Mouse (Mus musculus): ENCODE measurements at regions not wholly inside any gene's neighbourhood (a gene's known extent, or its start where the extent isn't known, plus 50 kb on each side); places are given as distances from the start of the nearest gene placed in this dataset.

DNA sequence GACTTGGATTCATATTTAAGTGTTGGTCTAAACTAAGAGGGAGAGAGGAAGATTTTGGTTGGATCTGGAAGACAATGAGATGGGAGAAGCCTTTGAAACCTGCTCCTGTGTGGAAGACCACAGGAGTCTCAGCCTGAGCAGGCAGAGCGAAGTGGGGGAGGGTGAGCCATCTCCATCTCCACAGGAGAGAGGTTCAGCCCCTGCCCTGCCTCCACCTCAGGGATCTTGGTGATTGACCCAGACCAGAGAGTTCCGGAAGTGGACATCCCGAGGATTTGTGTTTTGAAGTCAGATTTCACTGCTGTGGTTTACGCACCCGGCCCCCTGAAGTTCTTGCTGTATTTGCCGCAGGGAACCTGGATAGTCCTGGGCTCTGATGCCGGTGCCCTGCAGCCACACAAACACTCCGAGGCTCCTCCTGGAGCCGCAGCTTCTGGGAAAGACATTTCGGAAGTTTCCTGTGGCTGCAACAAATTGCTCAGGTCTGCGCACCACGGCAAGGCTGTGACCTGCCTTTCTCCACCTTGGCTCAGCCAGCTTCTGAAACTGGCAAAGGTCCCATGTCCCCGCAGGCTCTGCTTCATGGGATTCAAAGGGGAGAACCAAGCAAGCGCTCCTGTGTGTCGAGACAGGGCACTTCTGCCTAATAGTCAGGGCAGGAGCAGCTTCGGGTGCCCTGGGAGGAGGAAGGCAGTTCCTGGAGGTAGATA, 186.8 kb upstream of the Bmper start:
- H3K9me3 ChIP-seq (ENCODE audit: low read length): no peaks in the 10 kb centered on the region
- H3K9ac ChIP-seq (replicated peaks; ENCODE audit: low read length): peak overlapping the region; percentile 58
- peaks cover 41% of the 10 kb centered on the region for H3K4me1 ChIP-seq (ENCODE audit: insufficient read depth, low read length)
- H3K27me3 ChIP-seq (ENCODE audit: insufficient read depth, low read length): no peaks in the 10 kb centered on the region
- WGBS: 6% methylated on average over 16 of the region's 16 CpGs
- H3K4me3 ChIP-seq (ENCODE audit: low read length): peak overlapping the region; percentile 28
- peak overlapping the region; percentile 64 for H3K27ac ChIP-seq (ENCODE audit: low read length)
- peak; percentile 63; the same call in 1 of the 2 replicates for ATAC-seq (ENCODE audit: low FRiP score, low TSS enrichment)
- H3K4me2 ChIP-seq (replicated peaks; ENCODE audit: low read depth, low read length): peak overlapping the region; percentile 54
- H3K36me3 ChIP-seq (ENCODE audit: insufficient read depth, low read length): no peaks in the 10 kb centered on the region

DNA sequence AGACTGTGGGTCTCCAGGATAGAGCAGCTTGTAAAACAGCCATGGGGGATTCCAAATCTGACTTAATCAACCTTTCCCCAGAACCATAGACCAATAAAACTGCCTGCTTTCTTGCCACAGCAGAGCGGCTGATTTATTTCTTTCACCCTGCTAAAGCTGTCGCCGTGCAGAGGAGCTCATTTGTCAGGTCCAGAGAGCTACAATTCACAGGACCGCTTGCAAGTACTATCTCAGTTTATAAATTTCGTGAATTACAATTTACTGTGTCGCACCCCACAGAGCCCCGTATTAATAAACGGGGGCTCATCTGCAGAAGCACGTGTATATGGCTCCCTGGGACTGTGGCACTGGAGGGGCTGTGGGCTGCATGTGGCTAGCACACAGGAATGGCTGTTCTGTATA, 185.4 kb upstream of the Bmper start:
- no peak overlapping the region for H3K9ac ChIP-seq (replicated peaks; ENCODE audit: low read length)
- 0 out of 2 replicates have a peak overlapping the region, but pooled peaks have one; percentile 3 for H3K4me2 ChIP-seq (replicated peaks; ENCODE audit: low read depth, low read length)
- ATAC-seq (ENCODE audit: low FRiP score, low TSS enrichment): no peak
- no peaks in the 10 kb centered on the region for H3K27me3 ChIP-seq (ENCODE audit: insufficient read depth, low read length)
- peak overlapping the region; percentile 51; the same call in 1 of the 2 replicates for H3K27ac ChIP-seq (ENCODE audit: low read length)
- H3K4me3 ChIP-seq (ENCODE audit: low read length): no peak overlapping the region
- no peaks in the 10 kb centered on the region for H3K9me3 ChIP-seq (ENCODE audit: low read length)
- H3K4me1 ChIP-seq (ENCODE audit: insufficient read depth, low read length): peaks cover 55% of the 10 kb centered on the region
- H3K36me3 ChIP-seq (ENCODE audit: insufficient read depth, low read length): no peaks in the 10 kb centered on the region
- WGBS: 18% methylated on average over 9 of the region's 9 CpGs

DNA sequence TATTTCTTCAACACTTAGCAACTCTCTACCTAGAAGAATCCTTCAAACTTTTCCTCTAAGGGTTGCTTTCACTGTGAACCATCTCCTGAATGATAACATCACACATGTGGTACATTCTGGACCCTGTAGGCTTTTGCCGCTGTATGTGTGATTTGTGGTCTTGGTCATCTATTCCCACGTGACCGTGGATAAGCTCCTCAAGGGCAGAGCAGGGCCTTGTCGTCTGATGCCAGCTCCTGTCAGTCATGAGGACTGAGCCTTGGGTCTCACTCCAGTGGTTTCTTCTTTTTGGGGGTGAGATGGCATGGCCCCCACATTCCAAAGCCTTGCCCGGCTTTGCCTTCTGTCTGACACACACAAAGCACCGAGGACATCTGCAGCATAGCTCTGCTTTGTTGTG, 183.3 kb upstream of the Bmper start:
- no peak overlapping the region for H3K9ac ChIP-seq (replicated peaks; ENCODE audit: low read length)
- H3K36me3 ChIP-seq (ENCODE audit: insufficient read depth, low read length): no peaks in the 10 kb centered on the region
- H3K4me3 ChIP-seq (ENCODE audit: low read length): no peak overlapping the region
- H3K9me3 ChIP-seq (ENCODE audit: low read length): no peaks in the 10 kb centered on the region
- no peaks in the 10 kb centered on the region for H3K27me3 ChIP-seq (ENCODE audit: insufficient read depth, low read length)
- H3K4me2 ChIP-seq (replicated peaks; ENCODE audit: low read depth, low read length): no peak overlapping the region
- peak overlapping the region; percentile 48; the same call in 1 of the 2 replicates for H3K27ac ChIP-seq (ENCODE audit: low read length)
- no peak for ATAC-seq (ENCODE audit: low FRiP score, low TSS enrichment)
- peaks cover 57% of the 10 kb centered on the region for H3K4me1 ChIP-seq (ENCODE audit: insufficient read depth, low read length)
- 59% methylated on average over 6 of the region's 6 CpGs for WGBS

DNA sequence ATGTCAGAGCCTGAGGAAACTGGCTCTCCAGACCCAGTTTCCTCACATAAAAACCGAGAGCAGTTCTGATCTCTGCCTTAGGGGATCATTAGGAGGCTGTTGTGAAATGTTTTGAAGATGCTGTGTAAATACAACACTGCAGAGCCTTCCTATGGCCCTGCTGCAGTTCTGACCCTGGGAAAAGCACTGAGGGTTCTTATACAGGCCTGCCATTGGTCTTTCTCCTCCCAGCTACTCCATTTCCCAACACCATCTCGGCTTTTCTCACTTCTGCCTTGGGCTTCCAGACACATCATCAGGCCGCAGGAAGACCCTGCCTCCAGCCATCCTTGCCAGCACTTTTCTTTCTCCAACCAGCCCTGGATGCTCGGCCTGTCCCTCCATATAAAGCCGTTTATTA, 181.9 kb upstream of the Bmper start:
- Histone ChIP-seq H3K36me3 (ENCODE audit: insufficient read depth, low read length) (no peaks in the 10 kb centered on the region), H3K4me3 (ENCODE audit: low read length) (no peak overlapping the region), H3K9ac (replicated peaks; ENCODE audit: low read length) (peak overlapping the region; percentile 19; the same call in 1 of the 2 replicates), H3K9me3 (ENCODE audit: low read length) (no peaks in the 10 kb centered on the region), H3K4me2 (replicated peaks; ENCODE audit: low read depth, low read length) (no peak overlapping the region), H3K27ac (ENCODE audit: low read length) (peak overlapping the region; percentile 83), H3K4me1 (ENCODE audit: insufficient read depth, low read length) (peaks cover 50% of the 10 kb centered on the region), H3K27me3 (ENCODE audit: insufficient read depth, low read length) (no peaks in the 10 kb centered on the region)
- ATAC-seq (ENCODE audit: low FRiP score, low TSS enrichment): peak; percentile 37
- 21% methylated on average over 5 of the region's 5 CpGs for WGBS

DNA sequence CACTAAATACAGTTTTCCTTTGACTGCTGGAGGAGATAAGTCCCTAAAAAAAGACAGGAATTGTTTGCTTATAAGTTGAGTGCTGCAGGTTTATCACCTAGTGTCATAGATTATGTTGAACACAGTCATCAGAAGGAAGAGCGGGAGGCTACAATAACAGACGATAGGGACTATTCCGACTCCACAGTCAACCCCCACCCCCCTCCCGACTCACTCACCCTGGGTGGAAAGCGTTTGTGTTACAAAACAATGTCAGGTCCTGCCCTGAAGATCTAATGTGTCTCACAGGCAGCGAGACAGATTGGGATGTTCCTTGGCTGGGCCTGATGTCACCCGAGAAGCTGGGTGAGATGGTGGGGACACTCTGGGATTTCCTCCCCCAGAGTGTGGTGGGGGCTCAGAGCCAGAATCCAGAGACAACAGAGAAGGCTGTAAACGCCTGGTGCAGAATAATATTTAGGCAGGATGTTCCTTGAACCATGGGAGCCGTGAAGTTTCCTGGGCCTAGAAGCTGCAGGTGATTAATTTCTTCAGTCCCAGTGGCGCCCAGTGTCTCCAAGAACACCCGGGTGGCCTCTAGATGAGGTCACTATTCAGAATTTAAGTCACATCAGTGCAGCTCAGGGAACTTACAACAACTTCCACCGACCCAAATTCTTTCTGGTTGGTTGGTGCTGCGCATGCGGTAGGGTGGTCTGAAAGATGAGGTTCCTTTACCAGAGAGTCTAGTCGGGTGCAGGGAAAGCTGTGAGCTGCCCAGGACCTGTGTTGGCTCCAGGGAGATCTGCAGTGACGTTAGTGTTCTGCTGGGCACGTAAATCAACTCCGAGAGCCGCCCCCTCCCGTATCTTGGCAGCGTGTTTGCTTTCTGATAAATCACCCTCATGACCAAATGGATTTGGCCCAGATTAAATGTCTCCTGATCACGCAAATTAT, 181.1 kb upstream of the Bmper start:
- H3K4me3 ChIP-seq (ENCODE audit: low read length): no peak overlapping the region
- H3K4me1 ChIP-seq (ENCODE audit: insufficient read depth, low read length): peaks cover 43% of the 10 kb centered on the region
- peak overlapping the region; percentile 13; the same call in 1 of the 2 replicates for H3K4me2 ChIP-seq (replicated peaks; ENCODE audit: low read depth, low read length)
- no peaks in the 10 kb centered on the region for H3K9me3 ChIP-seq (ENCODE audit: low read length)
- H3K36me3 ChIP-seq (ENCODE audit: insufficient read depth, low read length): no peaks in the 10 kb centered on the region
- 12% methylated on average over 22 of the region's 22 CpGs for WGBS
- ATAC-seq (ENCODE audit: low FRiP score, low TSS enrichment): peak; percentile 87
- no peaks in the 10 kb centered on the region for H3K27me3 ChIP-seq (ENCODE audit: insufficient read depth, low read length)
- no peak overlapping the region for H3K9ac ChIP-seq (replicated peaks; ENCODE audit: low read length)
- peak overlapping the region; percentile 83 for H3K27ac ChIP-seq (ENCODE audit: low read length)

DNA sequence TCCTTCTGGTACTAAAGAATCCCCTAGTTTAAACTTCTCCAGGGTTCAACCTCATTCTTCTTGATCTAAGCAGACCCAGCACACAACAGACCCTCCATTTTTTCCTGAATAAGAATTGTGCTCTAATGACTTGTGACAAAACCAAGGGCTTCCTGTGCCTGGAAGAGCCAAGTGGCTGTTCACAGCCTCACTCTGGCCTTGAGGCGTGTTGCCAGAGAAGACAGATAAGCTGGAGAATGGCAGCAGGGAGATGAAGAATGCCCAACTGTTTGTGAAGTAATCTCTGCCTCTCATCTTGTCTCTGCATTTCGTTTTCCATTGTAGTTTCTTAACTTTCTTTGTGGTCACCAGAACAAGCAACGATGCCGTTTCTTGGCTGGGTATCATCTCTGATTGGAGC, 179.9 kb upstream of the Bmper start:
- H3K4me1 ChIP-seq (ENCODE audit: insufficient read depth, low read length): peaks cover 31% of the 10 kb centered on the region
- WGBS: 88% methylated on average over 4 of the region's 4 CpGs
- H3K9ac ChIP-seq (replicated peaks; ENCODE audit: low read length): no peak overlapping the region
- no peak overlapping the region for H3K4me3 ChIP-seq (ENCODE audit: low read length)
- no peak for ATAC-seq (ENCODE audit: low FRiP score, low TSS enrichment)
- no peaks in the 10 kb centered on the region for H3K36me3 ChIP-seq (ENCODE audit: insufficient read depth, low read length)
- no peak overlapping the region for H3K4me2 ChIP-seq (replicated peaks; ENCODE audit: low read depth, low read length)
- H3K27me3 ChIP-seq (ENCODE audit: insufficient read depth, low read length): no peaks in the 10 kb centered on the region
- H3K9me3 ChIP-seq (ENCODE audit: low read length): no peaks in the 10 kb centered on the region
- H3K27ac ChIP-seq (ENCODE audit: low read length): peak overlapping the region; percentile 83

DNA sequence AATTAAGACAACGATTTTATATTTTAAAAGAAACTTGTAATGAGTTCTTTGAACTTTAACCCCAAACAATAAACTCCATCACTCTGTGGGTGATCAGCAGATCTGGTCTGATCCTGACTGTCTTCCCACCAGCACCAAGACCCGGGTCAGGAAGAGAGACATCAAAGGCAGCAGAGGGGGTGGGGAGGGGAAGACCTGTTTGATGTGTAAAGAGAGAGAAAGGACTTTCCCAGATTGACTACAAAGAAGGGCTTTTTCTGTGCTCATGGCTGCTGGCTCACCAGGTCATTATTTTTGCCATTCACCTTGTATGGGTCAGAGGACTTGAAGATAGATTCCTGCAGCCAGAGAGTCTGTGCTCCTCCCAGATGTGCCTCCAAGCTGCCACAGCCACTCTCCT, 177.4 kb upstream of the Bmper start:
- H3K9ac ChIP-seq (replicated peaks; ENCODE audit: low read length): no peak overlapping the region
- H3K27me3 ChIP-seq (ENCODE audit: insufficient read depth, low read length): no peaks in the 10 kb centered on the region
- H3K4me2 ChIP-seq (replicated peaks; ENCODE audit: low read depth, low read length): no peak overlapping the region
- no peak overlapping the region for H3K4me3 ChIP-seq (ENCODE audit: low read length)
- no peaks in the 10 kb centered on the region for H3K36me3 ChIP-seq (ENCODE audit: insufficient read depth, low read length)
- no peak overlapping the region for H3K27ac ChIP-seq (ENCODE audit: low read length)
- H3K9me3 ChIP-seq (ENCODE audit: low read length): no peaks in the 10 kb centered on the region
- 13% methylated on average over 2 of the region's 2 CpGs for WGBS
- no peak for ATAC-seq (ENCODE audit: low FRiP score, low TSS enrichment)
- H3K4me1 ChIP-seq (ENCODE audit: insufficient read depth, low read length): peaks cover 22% of the 10 kb centered on the region

DNA sequence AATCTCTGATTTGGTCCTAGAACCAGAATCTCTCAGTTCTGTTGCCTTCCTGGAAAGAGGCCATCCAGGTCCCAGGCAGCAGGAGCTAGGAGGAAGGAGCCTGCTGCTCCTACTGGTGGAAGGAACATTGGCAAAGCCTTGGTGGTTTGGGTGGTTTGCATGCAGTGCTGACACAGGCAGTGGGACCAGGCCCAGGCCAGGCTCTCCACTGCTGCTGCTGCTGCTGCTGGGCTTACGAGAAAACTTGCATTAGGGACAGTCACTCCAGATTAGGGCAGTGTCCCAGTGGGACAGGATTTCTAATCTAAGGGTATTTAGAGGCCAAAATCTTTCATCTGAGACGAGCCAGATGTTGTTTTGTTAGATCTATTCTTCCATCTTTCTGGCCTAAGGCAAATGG, 172.1 kb upstream of the Bmper start:
- H3K9ac ChIP-seq (replicated peaks; ENCODE audit: low read length): no peak overlapping the region
- WGBS: 59% methylated on average over 2 of the region's 2 CpGs

DNA sequence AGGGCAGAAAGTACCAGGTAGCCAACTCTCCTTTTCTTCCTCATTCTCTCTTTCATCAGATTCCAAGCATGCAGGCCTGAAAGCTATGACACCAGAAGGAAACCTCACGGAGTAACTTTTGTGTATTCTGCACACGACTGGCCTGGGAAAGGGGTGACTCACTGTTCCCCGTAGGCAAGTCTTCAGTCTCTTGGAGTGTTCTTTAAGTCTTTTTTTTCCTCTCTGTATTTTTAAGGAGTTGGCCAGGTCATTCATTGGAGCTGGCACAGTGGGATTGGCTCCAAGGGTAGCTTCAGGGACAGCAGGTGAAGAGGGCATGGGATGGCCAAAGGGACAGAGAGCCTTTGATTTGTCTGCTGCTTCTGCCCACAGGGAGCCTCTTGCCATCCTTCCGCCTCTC, 163.3 kb upstream of the Bmper start:
- Histone ChIP-seq H3K9me3 (ENCODE audit: low read length) (no peaks in the 10 kb centered on the region), H3K9ac (replicated peaks; ENCODE audit: low read length) (no peak overlapping the region; the same call in 1 of the 2 replicates), H3K4me3 (ENCODE audit: low read length) (no peak overlapping the region), H3K27ac (ENCODE audit: low read length) (no peak overlapping the region), H3K4me1 (ENCODE audit: insufficient read depth, low read length) (peaks cover 25% of the 10 kb centered on the region), H3K36me3 (ENCODE audit: insufficient read depth, low read length) (no peaks in the 10 kb centered on the region), H3K27me3 (ENCODE audit: insufficient read depth, low read length) (no peaks in the 10 kb centered on the region), H3K4me2 (replicated peaks; ENCODE audit: low read depth, low read length) (no peak overlapping the region)
- 68% methylated on average over 4 of the region's 4 CpGs for WGBS
- ATAC-seq (ENCODE audit: low FRiP score, low TSS enrichment): no peak

More for the DNA sequence above, 172.1 kb upstream of the Bmper start:
- Histone ChIP-seq H3K4me3 (ENCODE audit: low read length) (no peak overlapping the region), H3K4me2 (replicated peaks; ENCODE audit: low read depth, low read length) (no peak overlapping the region), H3K27me3 (ENCODE audit: insufficient read depth, low read length) (no peaks in the 10 kb centered on the region), H3K9me3 (ENCODE audit: low read length) (no peaks in the 10 kb centered on the region; the same call in 1 of the 2 replicates), H3K36me3 (ENCODE audit: insufficient read depth, low read length) (no peaks in the 10 kb centered on the region), H3K27ac (ENCODE audit: low read length) (no peak overlapping the region), H3K4me1 (ENCODE audit: insufficient read depth, low read length) (0 out of 2 replicates have a peak, but pooled peaks cover 4% of the 10 kb centered on the region)
- no peak for ATAC-seq (ENCODE audit: low FRiP score, low TSS enrichment)

All from kidney, embryonic 16.5 days (tissue).